Mouse (Mus musculus) cerebellum, adult (tissue): ENCODE data around the gene Ddx17.

ENCODE experiments used
- ATAC-seq: cut with Nextera tagmentation; 2 replicates; pipeline ENCODE4 v1.9.2; 2017; ENCODE audit warnings: mild to moderate bottlenecking, moderate library complexity, mixed read lengths; ENCODE audit not compliant: insufficient number of reproducible peaks, low FRiP score, low TSS enrichment

The Ddx17 gene

GRCm38 (mm10) chr15:79546410-79547288, at the start of gene Ddx17:
Gene Ddx17, minus strand, starts transcription at chr15:79546741.
- peak; percentile 94 for ATAC-seq

- no peak for ATAC-seq
Measured at GRCm38 (mm10) chr15:79581581-79581980, 35.0 kb upstream of the Ddx17 start.

- ATAC-seq: no peak
Measured at GRCm38 (mm10) chr15:79577671-79578426, 31.3 kb upstream of the Ddx17 start.

- ATAC-seq: no peak
Measured at GRCm38 (mm10) chr15:79576947-79577346, 30.4 kb upstream of the Ddx17 start.

GRCm38 (mm10) chr15:79575543-79576222, 29.1 kb upstream of the Ddx17 start:
- ATAC-seq: no peak

- no peak for ATAC-seq
Measured at GRCm38 (mm10) chr15:79562417-79562816, 15.9 kb upstream of the Ddx17 start.

- no peak for ATAC-seq
Measured at GRCm38 (mm10) chr15:79559649-79560048, 13.1 kb upstream of the Ddx17 start.

GRCm38 (mm10) chr15:79552566-79552965, 6.0 kb upstream of the Ddx17 start:
- ATAC-seq: no peak

- ATAC-seq: no peak
Measured at GRCm38 (mm10) chr15:79548226-79548625, 1.7 kb upstream of the Ddx17 start.

- no peak for ATAC-seq
Measured at GRCm38 (mm10) chr15:79547289-79547820, 814 bp upstream of the Ddx17 start.

- ATAC-seq: peak; percentile 37; the same call in 1 of the 2 replicates
Measured at GRCm38 (mm10) chr15:79545921-79546399, 581 bp downstream of the Ddx17 start.

- no peak for ATAC-seq
Measured at GRCm38 (mm10) chr15:79545496-79545895, 1.0 kb downstream of the Ddx17 start.

- no peak for ATAC-seq
Measured at GRCm38 (mm10) chr15:79543968-79544367, 2.6 kb downstream of the Ddx17 start.

- no peak for ATAC-seq
Measured at GRCm38 (mm10) chr15:79533796-79534195, 12.7 kb downstream of the Ddx17 start.

GRCm38 (mm10) chr15:79529935-79530334, 16.6 kb downstream of the Ddx17 start:
- ATAC-seq: no peak

GRCm38 (mm10) chr15:79527991-79528639, 18.4 kb downstream of the Ddx17 start:
- ATAC-seq: no peak

- ATAC-seq: peak; percentile 86
Measured at GRCm38 (mm10) chr15:79527192-79527591, 19.3 kb downstream of the Ddx17 start.

GRCm38 (mm10) chr15:79525979-79526768, 20.4 kb downstream of the Ddx17 start:
- no peak for ATAC-seq

- no peak for ATAC-seq
Measured at GRCm38 (mm10) chr15:79525564-79525963, 21.0 kb downstream of the Ddx17 start.
